Mouse (Mus musculus) myocyte (in vitro differentiated cells): ENCODE results near the gene Ubash3b. TPM values are rescaled to one million over a fixed set of nuclear protein-coding genes. Genes with fewer than 3 reads are reported as not detected.

Source experiments
- H3K27me3 ChIP-seq: one replicate; pipeline ENCODE4 v1.6.1; 2011; ENCODE audit not compliant: control insufficient read depth, insufficient read depth, insufficient read length
- H3K36me3 ChIP-seq: one replicate; pipeline ENCODE4 v1.6.1; 2011; ENCODE audit not compliant: control insufficient read depth, insufficient read depth
- H3K4me2 ChIP-seq: one replicate; pipeline ENCODE4 v1.6.1; 2011; ENCODE audit warnings: low read depth, control low read depth
- H3K4me3 ChIP-seq: one replicate; pipeline ENCODE4 v1.5.1; 2011; ENCODE audit warnings: mild to moderate bottlenecking, control low read depth, moderate library complexity
- H3K79me2 ChIP-seq: one replicate; pipeline ENCODE4 v1.6.1; 2011; ENCODE audit not compliant: control insufficient read depth, insufficient read depth
- H3ac ChIP-seq: one replicate; pipeline ENCODE4 v1.6.1; 2011; ENCODE audit not compliant: control insufficient read depth, insufficient read length
- CEBPB ChIP-seq: IDR thresholded peaks from 2 replicates; pipeline ENCODE4 v1.6.1; 2011; ENCODE audit warnings: mild to moderate bottlenecking, moderate library complexity; ENCODE audit not compliant: poor library complexity, insufficient read depth, severe bottlenecking
- E2F4 ChIP-seq: IDR thresholded peaks from one replicate; pipeline ENCODE4 v1.6.1; 2011; ENCODE audit warnings: mild to moderate bottlenecking, control low read depth, moderate library complexity; ENCODE audit not compliant: insufficient read depth
- MAX ChIP-seq: IDR thresholded peaks from one replicate; pipeline ENCODE4 v1.6.1; 2011; ENCODE audit warnings: low read depth, mild to moderate bottlenecking, control low read depth
- MYOD1 ChIP-seq, 3 experiments: IDR thresholded peaks; one replicate each; pipeline ENCODE4 v1.6.1; 2011; ENCODE audit warnings: control low read depth in 2 of 3, low read depth in 2 of 3, mild to moderate bottlenecking in 2 of 3, moderate library complexity in 1 of 3; ENCODE audit not compliant: insufficient read length in 2 of 3, control insufficient read depth in 1 of 3
- MYOG ChIP-seq, 3 experiments: IDR thresholded peaks; one replicate each; pipeline ENCODE4 v1.6.1; 2011; ENCODE audit warnings: control low read depth in 2 of 3, low read depth in 2 of 3, mild to moderate bottlenecking in 2 of 3; ENCODE audit not compliant: insufficient read length in 2 of 3, control insufficient read depth in 1 of 3, insufficient read depth in 1 of 3
- POLR2A ChIP-seq: IDR thresholded peaks from one replicate; pipeline ENCODE4 v1.6.1; 2011; ENCODE audit warnings: low read depth, mild to moderate bottlenecking, control low read depth, moderate library complexity; ENCODE audit not compliant: insufficient read length
- REST ChIP-seq: IDR thresholded peaks from one replicate; pipeline ENCODE4 v1.6.1; 2011; ENCODE audit warnings: mild to moderate bottlenecking, control low read depth, moderate library complexity; ENCODE audit not compliant: insufficient read depth, insufficient read length
- SRF ChIP-seq: IDR thresholded peaks from one replicate; pipeline ENCODE4 v1.6.1; 2011; ENCODE audit warnings: low read depth; ENCODE audit not compliant: control insufficient read depth, insufficient read length
- TCF12 ChIP-seq: IDR thresholded peaks from one replicate; pipeline ENCODE4 v1.6.1; 2011; ENCODE audit warnings: mild to moderate bottlenecking, control low read depth; ENCODE audit not compliant: poor library complexity, insufficient read depth, severe bottlenecking
- TCF3 ChIP-seq: IDR thresholded peaks from one replicate; pipeline ENCODE4 v1.6.1; 2011; ENCODE audit warnings: low read depth, control low read depth; ENCODE audit not compliant: insufficient read length
- USF1 ChIP-seq: IDR thresholded peaks from one replicate; pipeline ENCODE4 v1.6.1; 2011; ENCODE audit warnings: low read depth, mild to moderate bottlenecking, control low read depth, moderate library complexity
- polyA plus RNA-seq: library from polyadenylated mRNA; unstranded; fragments of >200 nt; fragmentation: generic; extraction: Trizol; gene quantifications from one replicate; pipeline ENCODE4 v1.2.1, GENCODE M21; 2012; ENCODE audit warnings: missing spikeins

Gene Ubash3b
- polyA plus RNA-seq, 1 experiment, result 5.9 TPM

DNA sequence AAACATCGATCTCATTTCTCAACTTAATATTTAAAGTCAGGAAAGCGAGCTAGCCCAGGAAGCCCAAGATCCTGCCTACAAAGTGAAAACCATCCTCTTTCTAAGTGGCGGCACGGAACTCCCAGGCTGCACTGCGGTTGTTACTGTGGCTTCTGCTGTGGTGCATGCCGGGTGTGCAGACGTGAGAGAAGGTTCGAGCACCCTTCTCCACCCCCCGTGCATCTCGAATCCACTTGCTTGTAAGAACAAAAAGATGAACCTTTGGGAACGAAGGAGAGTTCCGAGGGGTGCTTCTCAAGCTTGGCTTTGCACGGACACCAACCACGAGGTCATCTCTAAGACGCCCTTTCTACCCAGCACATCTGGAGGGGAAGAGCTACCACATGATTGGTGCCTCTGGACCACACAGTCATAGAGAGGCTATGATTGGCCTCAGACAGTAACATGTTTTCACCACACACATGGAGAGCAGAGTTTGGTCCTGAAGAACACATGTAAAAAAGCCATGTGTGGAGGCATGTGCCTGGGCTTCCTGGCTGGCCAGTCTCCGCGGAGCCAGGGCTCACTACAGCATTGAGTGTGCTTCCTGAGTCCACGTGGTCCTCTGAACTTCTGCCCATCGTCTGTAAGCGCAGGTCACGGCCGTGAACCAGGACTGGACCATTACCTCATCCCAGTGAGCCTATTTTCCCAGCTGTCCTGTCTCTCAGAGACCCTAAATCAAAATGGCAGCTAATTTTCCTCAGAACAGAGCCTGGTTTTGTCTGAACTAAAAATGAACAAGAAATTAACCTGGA, 38.2 kb upstream of the Ubash3b start:
- TF ChIP-seq MYOD1 (IDR thresholded peaks at IDR 0.05; ENCODE audit: control insufficient read depth in 1 of 3, insufficient read length in 2 of 3, low read depth in 2 of 3) (peak in 2 of 3 experiments; percentile 67 to 70), USF1 (no peak)
- no peaks in the 10 kb centered on the region for H3K79me2 ChIP-seq
- peak overlapping the region; percentile 12 for H3K4me2 ChIP-seq
- no peaks in the 10 kb centered on the region for H3K27me3 ChIP-seq
- no peaks in the 10 kb centered on the region for H3K36me3 ChIP-seq
- no peak overlapping the region for H3K4me3 ChIP-seq
- no peak overlapping the region for H3ac ChIP-seq

GRCm38 (mm10) chr9:41198501-41199265, 37.2 kb upstream of the Ubash3b start:
- Histone ChIP-seq H3K4me2 (no peak overlapping the region), H3ac (no peak overlapping the region), H3K27me3 (no peaks in the 10 kb centered on the region), H3K79me2 (no peaks in the 10 kb centered on the region), H3K4me3 (no peak overlapping the region), H3K36me3 (no peaks in the 10 kb centered on the region)
- TF ChIP-seq TCF3 (no peak), POLR2A (no peak), SRF (no peak), USF1 (no peak), REST (no peak), MAX (no peak), E2F4 (no peak), MYOG (IDR thresholded peaks at IDR 0.05; ENCODE audit: control insufficient read depth in 1 of 3, insufficient read depth in 1 of 3, insufficient read length in 2 of 3, low read depth in 2 of 3) (no peak), MYOD1 (IDR thresholded peaks at IDR 0.05; ENCODE audit: control insufficient read depth in 1 of 3, insufficient read length in 2 of 3, low read depth in 2 of 3) (no peak), TCF12 (no peak)

- Histone ChIP-seq H3ac (no peak overlapping the region), H3K36me3 (no peaks in the 10 kb centered on the region), H3K4me2 (no peak overlapping the region), H3K27me3 (no peaks in the 10 kb centered on the region), H3K4me3 (no peak overlapping the region), H3K79me2 (no peaks in the 10 kb centered on the region)
- TF ChIP-seq USF1, result no peak
- TF ChIP-seq CEBPB, result no peak
- TF ChIP-seq TCF12, result no peak
- no peak for TF ChIP-seq MYOD1 (IDR thresholded peaks at IDR 0.05; ENCODE audit: control insufficient read depth in 1 of 3, insufficient read length in 2 of 3, low read depth in 2 of 3)
Observed at GRCm38 (mm10) chr9:41195742-41196311, 34.3 kb upstream of the Ubash3b start.

GRCm38 (mm10) chr9:41191651-41192210, 30.2 kb upstream of the Ubash3b start:
- no peak overlapping the region for H3K4me2 ChIP-seq
- no peak overlapping the region for H3ac ChIP-seq
- no peak overlapping the region for H3K4me3 ChIP-seq
- TF ChIP-seq SRF (no peak), TCF12 (no peak)
- no peaks in the 10 kb centered on the region for H3K27me3 ChIP-seq
- H3K79me2 ChIP-seq, result no peaks in the 10 kb centered on the region
- H3K36me3 ChIP-seq, result no peaks in the 10 kb centered on the region

DNA sequence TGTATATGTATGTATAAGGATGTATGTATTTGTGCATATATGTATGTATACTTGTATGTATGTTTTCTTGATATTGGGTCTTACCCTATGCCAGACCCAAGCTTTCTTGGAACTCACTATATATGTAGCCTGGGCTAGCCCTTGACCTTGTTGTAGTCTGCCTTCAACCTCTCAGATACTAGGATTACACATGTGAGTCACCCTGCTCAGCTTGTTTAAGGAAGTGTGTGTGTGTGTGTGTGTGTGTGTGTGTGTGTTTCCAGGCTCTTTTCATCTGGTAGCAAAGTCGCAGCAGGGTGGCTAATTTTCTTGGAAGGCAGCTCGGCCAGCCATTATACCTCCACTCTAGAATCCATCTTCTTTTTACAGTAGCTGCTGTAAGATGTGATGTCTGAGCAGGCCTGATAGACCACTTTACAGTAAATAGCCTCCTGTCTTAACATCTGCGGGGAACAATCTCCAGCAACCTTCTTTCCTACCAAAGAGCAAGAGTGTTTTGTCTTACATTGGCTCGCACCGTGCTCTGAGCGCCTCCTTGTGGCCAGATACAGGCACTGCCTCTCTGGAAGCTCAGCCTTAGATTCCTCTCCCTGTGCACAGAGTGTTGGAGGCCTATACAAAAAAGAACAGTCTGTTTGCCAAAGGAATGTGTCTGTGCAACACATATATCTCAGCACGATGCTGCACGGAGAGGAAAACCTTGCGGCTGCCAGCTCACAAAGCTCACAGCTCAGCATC, 29.4 kb upstream of the Ubash3b start:
- Histone ChIP-seq H3K36me3 (no peaks in the 10 kb centered on the region), H3K79me2 (no peaks in the 10 kb centered on the region), H3K27me3 (no peaks in the 10 kb centered on the region), H3ac (no peak overlapping the region), H3K4me2 (no peak overlapping the region), H3K4me3 (no peak overlapping the region)
- TF ChIP-seq E2F4, result no peak
- TF ChIP-seq MYOD1 (IDR thresholded peaks at IDR 0.05; ENCODE audit: control insufficient read depth in 1 of 3, insufficient read length in 2 of 3, low read depth in 2 of 3), result no peak
- TF ChIP-seq TCF12, result no peak
